Mouse (Mus musculus): Measurements from ENCODE around the gene Psmd5. TPM values are rescaled to one million over a fixed set of nuclear protein-coding genes. Genes with fewer than 3 reads are reported as not detected.
A peak's percentile ranks its signal among the peaks of the same experiment; 100 is the strongest.

Psmd5 gene
- polyA plus RNA-seq, 1 experiment from 2014 or later = 45.4 TPM

DNA sequence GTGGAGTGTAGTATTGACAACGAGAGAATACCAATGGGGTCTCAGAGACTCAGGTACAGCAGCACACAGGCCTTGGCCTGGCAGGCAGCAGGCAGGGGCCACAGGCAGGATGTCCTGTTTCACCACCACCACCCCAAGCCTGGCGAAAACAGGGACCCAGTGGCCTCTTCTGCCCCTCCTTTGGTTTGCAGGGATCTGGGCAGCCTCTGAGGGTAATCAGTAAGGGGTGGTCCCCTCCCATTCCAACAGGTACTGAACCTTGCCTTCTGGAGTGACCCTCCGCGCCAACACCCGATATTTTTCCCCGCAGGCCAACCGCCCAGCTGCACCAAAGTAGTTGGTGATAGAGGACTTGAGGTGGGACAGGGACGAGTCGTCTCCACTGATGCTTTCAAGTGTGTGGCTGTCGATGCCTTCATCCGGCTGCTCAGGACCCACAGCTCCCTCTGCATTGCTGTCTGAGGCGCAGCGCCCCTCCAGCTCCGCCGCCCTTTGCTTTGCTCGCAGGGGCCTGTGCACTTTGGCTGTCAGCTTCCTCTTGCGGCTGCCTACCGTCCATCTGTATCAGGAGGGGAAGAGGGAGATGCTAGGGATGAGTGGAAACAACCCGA is 20.8 kb upstream of the Psmd5 start:
- no peak overlapping the region for H3K27ac ChIP-seq
- no peaks in the 10 kb centered on the region for H3K27me3 ChIP-seq
- H3K9ac ChIP-seq = no peak overlapping the region
- no peak for ATAC-seq (replicated peaks; ENCODE audit: insufficient number of reproducible peaks, insufficient read depth, low FRiP score, low read depth)
- no peaks in the 10 kb centered on the region for H3K4me1 ChIP-seq (replicated peaks)
- no peaks in the 10 kb centered on the region for H3K36me3 ChIP-seq
- H3K4me2 ChIP-seq = no peak overlapping the region
- WGBS = 72% methylated on average over 19 of the region's 19 CpGs
- H3K4me3 ChIP-seq = no peak overlapping the region
- no peaks in the 10 kb centered on the region for H3K9me3 ChIP-seq (replicated peaks)

DNA sequence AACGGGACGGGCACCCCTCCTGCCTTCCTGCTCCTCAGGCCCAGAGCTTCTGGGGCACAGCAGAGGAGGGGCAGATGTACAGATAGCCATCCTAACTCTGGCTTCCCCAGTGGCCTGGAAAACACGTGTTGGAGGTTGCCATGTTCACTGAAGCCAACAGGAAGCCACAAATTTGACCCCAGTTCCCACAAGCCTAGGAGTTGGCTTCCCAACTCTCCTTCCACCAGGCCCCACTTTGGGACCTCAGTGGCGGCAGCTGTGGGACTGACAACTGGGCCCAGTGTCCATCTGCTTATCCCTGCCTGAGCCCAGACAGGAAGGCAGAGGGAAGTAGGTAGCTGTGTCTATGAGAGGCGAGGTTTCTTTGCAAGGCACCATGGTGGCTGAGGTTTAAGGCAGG is 19.2 kb upstream of the Psmd5 start:
- WGBS = 58% methylated on average over 5 of the region's 5 CpGs
- no peak overlapping the region for H3K27ac ChIP-seq

DNA sequence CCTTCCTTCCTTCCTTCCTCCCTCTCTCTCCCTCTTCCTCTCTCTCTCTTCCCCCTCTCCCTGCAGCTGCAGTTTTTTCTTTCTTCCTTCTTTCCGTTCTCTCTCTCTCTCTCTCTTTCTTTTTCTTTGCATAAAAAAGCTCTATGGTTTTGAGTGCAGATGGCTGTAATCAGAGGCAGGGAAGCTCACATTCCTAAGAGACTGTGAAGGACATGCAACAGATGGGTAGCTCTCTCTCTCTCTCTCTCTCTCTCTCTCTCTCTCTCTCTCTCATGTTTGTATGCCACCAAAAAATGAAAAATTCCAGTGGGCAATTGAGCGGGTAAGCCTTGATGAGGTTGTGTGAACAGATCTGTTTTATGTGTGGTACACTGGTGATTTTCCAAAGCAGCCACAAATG is 9.4 kb upstream of the Psmd5 start:
- Histone ChIP-seq H3K36me3 (no peaks in the 10 kb centered on the region), H3K4me1 (replicated peaks) (no peaks in the 10 kb centered on the region), H3K4me2 (no peak overlapping the region), H3K27ac (no peak overlapping the region), H3K9me3 (replicated peaks) (no peaks in the 10 kb centered on the region), H3K4me3 (no peak overlapping the region), H3K9ac (no peak overlapping the region), H3K27me3 (peaks cover 14% of the 10 kb centered on the region)
- no peak for ATAC-seq (replicated peaks; ENCODE audit: insufficient number of reproducible peaks, insufficient read depth, low FRiP score, low read depth)
- WGBS = 71% methylated on average over 2 of the region's 2 CpGs

More for the DNA sequence above, 19.2 kb upstream of the Psmd5 start:
- no peaks in the 10 kb centered on the region for H3K9me3 ChIP-seq (replicated peaks)
- ATAC-seq (replicated peaks; ENCODE audit: insufficient number of reproducible peaks, insufficient read depth, low FRiP score, low read depth) = no peak
- H3K36me3 ChIP-seq = no peaks in the 10 kb centered on the region
- no peak overlapping the region for H3K9ac ChIP-seq
- H3K4me1 ChIP-seq (replicated peaks) = no peaks in the 10 kb centered on the region
- H3K4me2 ChIP-seq = no peak overlapping the region
- no peaks in the 10 kb centered on the region for H3K27me3 ChIP-seq
- no peak overlapping the region for H3K4me3 ChIP-seq

DNA sequence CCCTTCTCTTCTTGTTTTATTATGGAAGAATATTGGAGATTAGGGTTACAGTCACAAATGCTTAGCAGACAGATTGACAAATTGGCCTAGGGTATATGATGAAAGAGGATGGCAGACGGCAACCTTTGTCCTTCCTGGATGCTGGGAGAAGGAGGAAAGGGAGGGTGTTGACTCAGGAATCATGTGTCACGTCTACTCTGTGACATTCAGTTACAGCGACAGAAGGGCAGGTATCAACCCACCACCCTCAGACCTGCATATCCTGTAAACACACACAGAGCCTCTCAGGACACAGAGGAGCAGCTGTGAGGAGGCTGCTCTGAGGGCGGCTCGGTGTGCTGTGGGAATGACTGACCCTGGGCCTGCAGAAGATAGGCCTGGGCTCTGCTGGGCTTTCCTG is 8.4 kb upstream of the Psmd5 start:
- peaks cover 15% of the 10 kb centered on the region for H3K27me3 ChIP-seq

DNA sequence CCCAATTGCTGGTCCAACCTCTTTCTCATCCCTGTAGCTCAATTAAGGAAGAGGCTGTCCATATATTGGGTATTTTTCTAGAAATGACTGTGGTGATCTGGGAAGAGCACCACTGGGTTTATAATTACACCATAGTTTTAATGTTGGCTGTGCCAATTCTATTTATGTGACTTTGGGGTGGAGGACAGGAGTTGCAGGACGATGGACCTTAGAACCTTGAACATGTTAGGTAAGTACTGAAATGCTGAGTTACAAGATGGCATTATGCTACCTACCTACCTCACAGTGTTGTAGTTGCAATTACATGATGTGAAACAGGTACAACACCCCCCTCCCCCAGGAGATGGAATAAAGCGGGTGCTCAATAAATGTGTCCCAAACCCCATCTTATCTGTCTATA is 8.0 kb upstream of the Psmd5 start:
- peaks cover 16% of the 10 kb centered on the region for H3K27me3 ChIP-seq
- H3K27ac ChIP-seq = no peak overlapping the region
- no peak overlapping the region for H3K4me2 ChIP-seq
- ATAC-seq (replicated peaks; ENCODE audit: insufficient number of reproducible peaks, insufficient read depth, low FRiP score, low read depth) = no peak
- no peaks in the 10 kb centered on the region for H3K4me1 ChIP-seq (replicated peaks)
- H3K36me3 ChIP-seq = no peaks in the 10 kb centered on the region
- H3K9ac ChIP-seq = no peak overlapping the region
- no peaks in the 10 kb centered on the region for H3K9me3 ChIP-seq (replicated peaks)
- 87% methylated on average over 2 of the region's 2 CpGs for WGBS
- H3K4me3 ChIP-seq = no peak overlapping the region

More for the DNA sequence above, 8.4 kb upstream of the Psmd5 start:
- no peak overlapping the region for H3K9ac ChIP-seq
- H3K9me3 ChIP-seq (replicated peaks) = no peaks in the 10 kb centered on the region
- no peak overlapping the region for H3K4me3 ChIP-seq
- ATAC-seq (replicated peaks; ENCODE audit: insufficient number of reproducible peaks, insufficient read depth, low FRiP score, low read depth) = no peak
- H3K36me3 ChIP-seq = no peaks in the 10 kb centered on the region
- 34% methylated on average over 5 of the region's 5 CpGs for WGBS
- H3K27ac ChIP-seq = no peak overlapping the region
- no peak overlapping the region for H3K4me2 ChIP-seq
- H3K4me1 ChIP-seq (replicated peaks) = no peaks in the 10 kb centered on the region

DNA sequence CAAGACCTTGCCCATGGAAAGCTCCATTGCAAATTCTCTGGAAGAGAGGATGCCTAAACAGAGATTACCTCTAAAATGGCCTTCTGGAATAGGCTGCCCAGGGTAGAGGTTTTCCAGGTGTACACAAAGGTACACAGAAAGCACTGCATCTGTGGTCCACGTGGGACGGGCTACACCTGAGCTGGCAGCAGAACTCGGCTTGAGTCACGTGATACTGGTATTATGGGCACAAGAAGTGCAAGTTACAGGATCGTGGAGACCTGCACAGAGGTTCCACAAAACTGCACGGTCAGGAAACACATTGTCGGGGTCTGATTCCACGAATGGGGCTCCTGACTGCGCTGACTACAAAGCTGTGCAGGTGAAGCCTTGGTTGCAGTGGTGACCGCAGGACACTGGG is 5.3 kb upstream of the Psmd5 start:
- ATAC-seq (replicated peaks; ENCODE audit: insufficient number of reproducible peaks, insufficient read depth, low FRiP score, low read depth) = no peak
- no peak overlapping the region for H3K4me3 ChIP-seq
- H3K36me3 ChIP-seq = no peaks in the 10 kb centered on the region
- no peak overlapping the region for H3K4me2 ChIP-seq
- H3K9ac ChIP-seq = no peak overlapping the region
- WGBS = 79% methylated on average over 10 of the region's 10 CpGs
- H3K4me1 ChIP-seq (replicated peaks) = no peaks in the 10 kb centered on the region
- no peaks in the 10 kb centered on the region for H3K9me3 ChIP-seq (replicated peaks)
- H3K27me3 ChIP-seq = peaks cover 31% of the 10 kb centered on the region
- H3K27ac ChIP-seq = no peak overlapping the region

DNA sequence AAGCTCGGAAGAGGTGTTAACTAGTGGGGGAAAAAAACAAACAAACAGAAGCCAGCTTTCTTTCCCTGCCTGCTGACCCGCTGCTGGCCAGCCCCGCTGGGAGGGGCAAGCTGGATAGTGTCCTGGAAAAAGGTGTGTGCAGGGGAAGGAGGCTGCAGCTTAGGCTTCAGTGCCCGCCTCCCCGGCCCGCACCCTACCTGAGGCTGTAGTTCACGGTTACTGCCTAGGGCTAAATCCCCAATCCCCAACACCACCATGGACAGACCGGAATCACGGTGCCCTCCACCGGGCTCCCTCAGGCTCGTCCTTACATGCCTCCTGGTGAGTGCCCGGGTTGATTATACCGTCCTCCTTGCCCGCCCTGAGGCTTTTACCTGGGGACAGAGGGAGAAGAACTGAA is 497 bp downstream of the Psmd5 start, which contains the start of gene Cutal:
TSS of gene Cutal (plus strand) at position 126 of the 400 bp plus-strand sequence.
- 4% methylated on average over 14 of the region's 14 CpGs for WGBS
- ATAC-seq (replicated peaks; ENCODE audit: insufficient number of reproducible peaks, insufficient read depth, low FRiP score, low read depth) = no peak
- Histone ChIP-seq H3K4me1 (replicated peaks) (peaks cover 16% of the 10 kb centered on the region), H3K4me2 (peak within 1 kb of the TSS; percentile 62), H3K27ac (no peak within 1 kb of the TSS), H3K27me3 (peaks cover 32% of the 10 kb centered on the region), H3K36me3 (no peaks in the 10 kb centered on the region), H3K9ac (0 out of 2 replicates have a peak within 1 kb of the TSS, but pooled peaks have one; percentile 29), H3K4me3 (peak within 1 kb of the TSS; percentile 38), H3K9me3 (replicated peaks) (no peaks in the 10 kb centered on the region)

DNA sequence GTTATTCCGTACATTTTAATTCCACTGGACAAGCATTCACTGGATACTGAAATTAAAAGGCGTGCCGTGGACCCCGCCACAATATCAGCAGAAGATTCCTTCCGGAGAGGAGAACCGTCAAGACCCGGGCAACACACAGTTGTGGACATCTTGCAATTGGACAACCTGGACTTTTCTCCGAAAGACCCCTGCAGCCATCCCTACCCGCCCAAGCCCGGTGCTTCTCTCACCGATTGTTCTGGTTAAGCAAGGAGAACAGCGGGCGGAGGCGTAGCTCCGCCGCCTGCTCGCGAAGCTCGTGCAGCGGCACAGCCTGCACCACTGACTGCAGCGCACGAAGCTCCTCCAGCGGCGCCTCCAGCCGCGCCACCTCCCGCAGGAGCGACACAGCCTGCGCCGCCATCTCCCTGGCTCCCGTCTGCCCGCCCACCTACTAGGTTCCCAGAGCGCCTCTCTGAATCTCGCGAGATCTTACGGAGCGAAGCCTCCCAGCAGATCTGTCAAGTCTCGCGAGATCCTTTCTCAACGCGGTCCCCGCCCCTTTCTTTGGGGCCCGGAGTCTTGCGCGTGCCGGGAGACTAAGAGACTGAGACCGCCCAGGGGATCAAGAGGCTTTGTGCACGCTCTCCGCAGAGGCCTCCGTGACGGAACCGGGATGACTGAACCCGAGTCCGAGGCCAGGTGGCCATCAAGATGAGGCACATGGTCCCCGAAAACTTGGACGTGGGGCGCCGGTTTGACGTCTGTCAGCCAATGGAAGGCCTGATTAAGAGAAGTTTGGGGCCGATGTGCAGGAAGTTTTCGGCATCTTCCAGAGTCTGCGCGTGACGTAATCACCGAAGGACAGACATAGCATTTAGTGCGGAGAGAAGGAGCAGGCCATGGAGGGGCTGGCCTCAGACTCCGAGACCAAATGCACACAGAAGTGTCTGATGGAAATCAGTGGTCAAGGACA is 4.0 kb downstream of the Psmd5 start:
- H3K4me2 ChIP-seq = peak overlapping the region; percentile 73
- H3K27me3 ChIP-seq = peaks cover 17% of the 10 kb centered on the region; the same call in 1 of the 2 replicates
- peak; percentile 98 for ATAC-seq (replicated peaks; ENCODE audit: insufficient number of reproducible peaks, insufficient read depth, low FRiP score, low read depth)
- H3K9me3 ChIP-seq (replicated peaks) = no peaks in the 10 kb centered on the region
- peaks cover 18% of the 10 kb centered on the region for H3K4me1 ChIP-seq (replicated peaks)
- H3K4me3 ChIP-seq = peak overlapping the region; percentile 76
- peak overlapping the region; percentile 96 for H3K27ac ChIP-seq
- peak overlapping the region; percentile 93 for H3K9ac ChIP-seq
- WGBS = under 1% methylated on average over 67 of the region's 67 CpGs
- peaks cover 2% of the 10 kb centered on the region for H3K36me3 ChIP-seq

DNA sequence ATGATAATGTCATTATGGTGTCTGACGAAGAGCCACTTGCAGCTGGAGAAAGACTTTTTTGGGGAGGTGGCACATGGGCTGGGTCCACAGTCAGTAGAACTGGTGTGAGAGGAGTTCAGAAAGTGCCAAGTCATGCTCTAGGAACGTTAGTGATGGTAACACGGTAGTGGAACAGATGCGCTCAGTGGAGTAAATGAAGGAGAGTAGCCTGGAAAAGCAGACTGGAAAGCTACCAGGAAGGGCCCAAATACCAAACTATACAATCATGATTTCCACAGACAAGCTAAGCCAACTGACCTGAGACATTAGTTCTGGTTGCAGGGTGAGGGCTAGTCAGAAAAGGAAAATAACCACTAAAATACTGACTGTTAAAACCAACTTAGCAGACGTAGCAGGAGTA is 5.1 kb downstream of the Psmd5 start:
- no peaks in the 10 kb centered on the region for H3K9me3 ChIP-seq (replicated peaks)
- H3K4me3 ChIP-seq = peak overlapping the region; percentile 40
- no peak for ATAC-seq (replicated peaks; ENCODE audit: insufficient number of reproducible peaks, insufficient read depth, low FRiP score, low read depth)
- H3K27me3 ChIP-seq = peaks cover 11% of the 10 kb centered on the region; the same call in 1 of the 2 replicates
- H3K36me3 ChIP-seq = peaks cover 13% of the 10 kb centered on the region
- H3K9ac ChIP-seq = 0 out of 2 replicates have a peak overlapping the region, but pooled peaks have one; percentile 19
- no peak overlapping the region for H3K27ac ChIP-seq
- WGBS = 31% methylated on average over 5 of the region's 5 CpGs
- H3K4me1 ChIP-seq (replicated peaks) = peaks cover 18% of the 10 kb centered on the region
- peak overlapping the region; percentile 73 for H3K4me2 ChIP-seq

DNA sequence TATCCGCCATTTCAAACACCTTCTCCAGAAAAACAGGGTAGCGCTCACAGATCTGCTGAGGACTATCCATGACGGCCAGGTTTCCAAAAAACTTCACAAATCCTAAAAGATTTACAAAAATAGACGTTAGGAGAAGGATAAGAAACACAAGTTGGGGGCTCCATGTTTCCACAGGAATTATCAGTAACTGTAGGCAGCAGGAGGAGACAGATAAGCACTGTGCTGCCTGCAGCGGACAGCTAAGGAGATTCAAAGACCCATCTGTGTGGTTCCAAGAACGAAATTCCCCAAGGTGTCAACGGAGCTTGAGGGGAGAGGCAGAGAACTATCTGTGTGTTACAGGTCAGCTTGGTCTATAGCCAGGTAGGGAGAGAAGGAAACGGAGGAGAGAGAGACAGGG is 17.0 kb downstream of the Psmd5 start:
- H3K27me3 ChIP-seq = no peaks in the 10 kb centered on the region
- no peak overlapping the region for H3K27ac ChIP-seq
- H3K36me3 ChIP-seq = peaks cover 75% of the 10 kb centered on the region
- no peaks in the 10 kb centered on the region for H3K4me1 ChIP-seq (replicated peaks)
- no peak overlapping the region for H3K9ac ChIP-seq
- no peak overlapping the region for H3K4me3 ChIP-seq
- ATAC-seq (replicated peaks; ENCODE audit: insufficient number of reproducible peaks, insufficient read depth, low FRiP score, low read depth) = no peak
- H3K4me2 ChIP-seq = no peak overlapping the region
- H3K9me3 ChIP-seq (replicated peaks) = no peaks in the 10 kb centered on the region
- 76% methylated on average over 8 of the region's 8 CpGs for whole genome bisulfite sequencing

DNA sequence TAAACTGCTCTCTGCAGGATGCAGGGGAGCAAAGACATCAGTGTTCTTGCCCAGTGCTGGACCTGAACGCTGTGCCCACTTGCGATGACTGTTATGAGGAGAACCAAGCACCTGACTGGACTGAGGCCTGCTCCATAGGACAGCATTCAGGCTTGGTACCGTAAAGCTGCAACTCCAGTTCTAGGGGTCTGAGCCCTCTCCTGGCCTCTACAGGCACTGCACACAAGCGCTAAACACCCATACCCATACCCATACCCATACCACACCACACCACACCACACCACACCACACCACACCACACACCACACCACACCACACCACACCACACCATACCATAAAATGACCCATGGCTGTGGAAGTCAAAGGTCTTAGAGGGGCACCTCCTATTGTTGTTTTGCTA is 19.5 kb downstream of the Psmd5 start:
- Histone ChIP-seq H3K27ac (no peak overlapping the region), H3K9me3 (replicated peaks) (no peaks in the 10 kb centered on the region), H3K36me3 (peaks cover 79% of the 10 kb centered on the region), H3K27me3 (no peaks in the 10 kb centered on the region), H3K4me3 (no peak overlapping the region), H3K9ac (no peak overlapping the region), H3K4me1 (replicated peaks) (no peaks in the 10 kb centered on the region), H3K4me2 (no peak overlapping the region)
- no peak for ATAC-seq (replicated peaks; ENCODE audit: insufficient number of reproducible peaks, insufficient read depth, low FRiP score, low read depth)
- WGBS = 94% methylated on average over 4 of the region's 4 CpGs
